Mouse (Mus musculus) heart, embryonic 14.5 days (tissue): ENCODE results near the gene Fcrlb. TPM values are rescaled to one million over a fixed set of nuclear protein-coding genes. Genes with fewer than 3 reads are reported as not detected.
"Not testable (repeated sequence)": the region's sequence is repeated elsewhere in the genome, so short reads cannot be mapped to it uniquely, and the experiment has no call there.

Source experiments
- ATAC-seq: fragments of 200-750 bp; cut with Nextera tagmentation; 2 replicates; pipeline ENCODE4 v1.8.0; 2017; ENCODE audit warnings: low read depth, moderate TSS enrichment; ENCODE audit not compliant: insufficient number of reproducible peaks, insufficient read depth, low FRiP score
- H3K27ac ChIP-seq, 2 experiments: fragments of 200-500 bp in 1 of 2; fragments of 300-500 bp in 1 of 2; sonication (generic) in 1 of 2; replicated peaks in 1 of 2; 2 replicates each; pipeline ENCODE4 v1.5.1; 2012 to 2014; ENCODE audit warnings: low read depth in 2 of 2, low read length in 2 of 2, control low read depth in 1 of 2, mild to moderate bottlenecking in 1 of 2, mixed read lengths in 1 of 2; ENCODE audit not compliant: control insufficient read depth in 1 of 2, insufficient read depth in 1 of 2
- H3K27me3 ChIP-seq: fragments of 300-500 bp; sonication (generic); 2 replicates; pipeline ENCODE4 v1.6.1; 2014; ENCODE audit warnings: mild to moderate bottlenecking, low read length, control low read depth; ENCODE audit not compliant: control insufficient read depth, insufficient read depth
- H3K36me3 ChIP-seq: fragments of 300-500 bp; sonication (generic); 2 replicates; pipeline ENCODE4 v1.6.1; 2014; ENCODE audit warnings: mild to moderate bottlenecking, control low read depth, low read length, mixed read lengths; ENCODE audit not compliant: control insufficient read depth, insufficient read depth
- H3K4me1 ChIP-seq, 2 experiments: fragments of 200-500 bp in 1 of 2; fragments of 300-500 bp in 1 of 2; sonication (generic) in 1 of 2; 2 replicates each; pipeline ENCODE4 v1.6.1; 2012 to 2014; ENCODE audit warnings: low read length in 2 of 2, control low read depth in 1 of 2, mixed read lengths in 1 of 2; ENCODE audit not compliant: control insufficient read depth in 2 of 2, insufficient read depth in 2 of 2
- H3K4me2 ChIP-seq: fragments of 300-500 bp; sonication (generic); 2 replicates; pipeline ENCODE4 v1.6.1; 2014; ENCODE audit warnings: mild to moderate bottlenecking, low read length
- H3K4me3 ChIP-seq, 2 experiments: fragments of 200-500 bp in 1 of 2; fragments of 300-500 bp in 1 of 2; sonication (generic) in 1 of 2; 2 replicates each; pipeline ENCODE4 v1.5.1; 2012 to 2014; ENCODE audit warnings: low read length in 2 of 2, mild to moderate bottlenecking in 2 of 2, control low read depth in 1 of 2, low read depth in 1 of 2, moderate library complexity in 1 of 2; ENCODE audit not compliant: control insufficient read depth in 1 of 2, insufficient read depth in 1 of 2
- H3K9ac ChIP-seq: fragments of 300-500 bp; sonication (generic); 2 replicates; pipeline ENCODE4 v1.6.1; 2014; ENCODE audit warnings: mild to moderate bottlenecking, low read length
- H3K9me3 ChIP-seq: fragments of 300-500 bp; sonication (generic); 2 replicates; pipeline ENCODE4 v1.6.1; 2016; ENCODE audit warnings: low read length, control low read depth; ENCODE audit not compliant: control insufficient read depth
- WGBS: fragments of 180-500 bp; shearing (Covaris S2); extraction: QIAGEN DNeasy Blood & Tissue Kit; methylation state at CpG from one replicate; pipeline ENCODE4 v1.1.7; 2014; 5-methylcytosine and 5-hydroxymethylcytosine counted together
- polyA plus RNA-seq: library from polyadenylated mRNA; unstranded; fragments of >200 nt; fragmentation: Nextera tagmentation; extraction: Ambion mirVana; gene quantifications from 2 replicates; pipeline ENCODE4 v1.2.1, GENCODE M21; 2014

Fcrlb gene
- polyA plus RNA-seq, 1 experiment from 2014 or later, result 0.15 TPM

GRCm38 (mm10) chr1:170944151-170944550 lies 31.4 kb upstream of the Fcrlb start:
- H3K36me3 ChIP-seq, H3K9me3 ChIP-seq, H3K4me1 ChIP-seq, H3K9ac ChIP-seq, H3K27ac ChIP-seq, H3K27me3 ChIP-seq, H3K4me3 ChIP-seq, ATAC-seq, H3K4me2 ChIP-seq: not testable (repeated sequence)
- 90% methylated on average over 9 of the region's 9 CpGs for WGBS

GRCm38 (mm10) chr1:170939255-170939654 lies 26.5 kb upstream of the Fcrlb start:
- no peak for ATAC-seq
- Histone ChIP-seq H3K9ac (no peak overlapping the region), H3K27me3 (no peaks in the 10 kb centered on the region), H3K36me3 (no peaks in the 10 kb centered on the region), H3K9me3 (0 out of 2 replicates have a peak, but pooled peaks cover 4% of the 10 kb centered on the region), H3K27ac (no peak overlapping the region), H3K4me3 (no peak overlapping the region), H3K4me2 (no peak overlapping the region), H3K4me1 (no peaks in the 10 kb centered on the region)
- 87% methylated on average over 12 of the region's 12 CpGs for WGBS

GRCm38 (mm10) chr1:170934383-170934782 lies 21.6 kb upstream of the Fcrlb start:
- H3K4me2 ChIP-seq, result no peak overlapping the region
- no peak overlapping the region for H3K4me3 ChIP-seq
- no peaks in the 10 kb centered on the region for H3K4me1 ChIP-seq
- no peak overlapping the region for H3K27ac ChIP-seq
- H3K9ac ChIP-seq, result no peak overlapping the region
- WGBS, result 59% methylated on average over 2 of the region's 2 CpGs
- H3K27me3 ChIP-seq, result no peaks in the 10 kb centered on the region
- no peaks in the 10 kb centered on the region for H3K9me3 ChIP-seq
- no peaks in the 10 kb centered on the region for H3K36me3 ChIP-seq
- ATAC-seq, result no peak

GRCm38 (mm10) chr1:170933940-170934339 lies 21.2 kb upstream of the Fcrlb start:
- Histone ChIP-seq H3K27ac (no peak overlapping the region), H3K4me2 (no peak overlapping the region), H3K4me3 (no peak overlapping the region), H3K36me3 (no peaks in the 10 kb centered on the region), H3K27me3 (no peaks in the 10 kb centered on the region), H3K9ac (no peak overlapping the region), H3K4me1 (no peaks in the 10 kb centered on the region), H3K9me3 (no peaks in the 10 kb centered on the region)
- WGBS, result 80% methylated on average over 1 of the region's 1 CpGs
- no peak for ATAC-seq

GRCm38 (mm10) chr1:170933386-170933920 lies 20.7 kb upstream of the Fcrlb start:
- no peak overlapping the region for H3K9ac ChIP-seq
- no peaks in the 10 kb centered on the region for H3K9me3 ChIP-seq
- H3K4me2 ChIP-seq, result no peak overlapping the region
- no peaks in the 10 kb centered on the region for H3K27me3 ChIP-seq
- H3K36me3 ChIP-seq, result no peaks in the 10 kb centered on the region
- H3K27ac ChIP-seq, result no peak overlapping the region
- ATAC-seq, result no peak
- no peaks in the 10 kb centered on the region for H3K4me1 ChIP-seq
- WGBS, result 74% methylated on average over 6 of the region's 6 CpGs
- no peak overlapping the region for H3K4me3 ChIP-seq

GRCm38 (mm10) chr1:170932043-170932442 lies 19.3 kb upstream of the Fcrlb start:
- no peak overlapping the region for H3K9ac ChIP-seq
- no peaks in the 10 kb centered on the region for H3K4me1 ChIP-seq
- ATAC-seq, result no peak
- no peak overlapping the region for H3K4me2 ChIP-seq
- no peak overlapping the region for H3K27ac ChIP-seq
- WGBS, result 56% methylated on average over 3 of the region's 3 CpGs
- no peaks in the 10 kb centered on the region for H3K9me3 ChIP-seq
- no peak overlapping the region for H3K4me3 ChIP-seq
- H3K27me3 ChIP-seq, result no peaks in the 10 kb centered on the region
- H3K36me3 ChIP-seq, result no peaks in the 10 kb centered on the region

- no peak for ATAC-seq
- no peak overlapping the region for H3K9ac ChIP-seq
Observed at GRCm38 (mm10) chr1:170929245-170929644, 16.5 kb upstream of the Fcrlb start.

GRCm38 (mm10) chr1:170928467-170928866 lies 15.7 kb upstream of the Fcrlb start:
- Histone ChIP-seq H3K9me3 (no peaks in the 10 kb centered on the region), H3K27ac (no peak overlapping the region), H3K27me3 (no peaks in the 10 kb centered on the region), H3K4me3 (no peak overlapping the region), H3K9ac (no peak overlapping the region), H3K4me2 (no peak overlapping the region), H3K36me3 (no peaks in the 10 kb centered on the region), H3K4me1 (no peaks in the 10 kb centered on the region)
- ATAC-seq, result no peak
- WGBS, result 70% methylated on average over 2 of the region's 2 CpGs

More at GRCm38 (mm10) chr1:170929245-170929644, 16.5 kb upstream of the Fcrlb start:
- no peaks in the 10 kb centered on the region for H3K4me1 ChIP-seq
- WGBS, result 86% methylated on average over 4 of the region's 4 CpGs
- no peaks in the 10 kb centered on the region for H3K36me3 ChIP-seq
- no peak overlapping the region for H3K4me2 ChIP-seq
- H3K27ac ChIP-seq, result no peak overlapping the region
- no peaks in the 10 kb centered on the region for H3K27me3 ChIP-seq
- no peak overlapping the region for H3K4me3 ChIP-seq
- H3K9me3 ChIP-seq, result no peaks in the 10 kb centered on the region
